Mouse (Mus musculus) heart, adult 10 weeks (tissue): ENCODE measurements around the gene Syn2. TPM values are rescaled to one million over a fixed set of nuclear protein-coding genes. Genes with fewer than 3 reads are reported as not detected.

Source experiments
- polyA plus RNA-seq: library from polyadenylated mRNA; stranded (reverse); fragments of 350-450 nt; fragmentation: Illumina TruSeq; extraction: RNeasy Lipid Tissue Mini Kit (QIAGEN cat#74804); gene quantifications from one replicate; pipeline ENCODE4 v1.2.3, GENCODE M21; 2014; ENCODE audit warnings: low read depth, low replicate concordance

Gene Syn2
- polyA plus RNA-seq = 2.5 TPM

DNA sequence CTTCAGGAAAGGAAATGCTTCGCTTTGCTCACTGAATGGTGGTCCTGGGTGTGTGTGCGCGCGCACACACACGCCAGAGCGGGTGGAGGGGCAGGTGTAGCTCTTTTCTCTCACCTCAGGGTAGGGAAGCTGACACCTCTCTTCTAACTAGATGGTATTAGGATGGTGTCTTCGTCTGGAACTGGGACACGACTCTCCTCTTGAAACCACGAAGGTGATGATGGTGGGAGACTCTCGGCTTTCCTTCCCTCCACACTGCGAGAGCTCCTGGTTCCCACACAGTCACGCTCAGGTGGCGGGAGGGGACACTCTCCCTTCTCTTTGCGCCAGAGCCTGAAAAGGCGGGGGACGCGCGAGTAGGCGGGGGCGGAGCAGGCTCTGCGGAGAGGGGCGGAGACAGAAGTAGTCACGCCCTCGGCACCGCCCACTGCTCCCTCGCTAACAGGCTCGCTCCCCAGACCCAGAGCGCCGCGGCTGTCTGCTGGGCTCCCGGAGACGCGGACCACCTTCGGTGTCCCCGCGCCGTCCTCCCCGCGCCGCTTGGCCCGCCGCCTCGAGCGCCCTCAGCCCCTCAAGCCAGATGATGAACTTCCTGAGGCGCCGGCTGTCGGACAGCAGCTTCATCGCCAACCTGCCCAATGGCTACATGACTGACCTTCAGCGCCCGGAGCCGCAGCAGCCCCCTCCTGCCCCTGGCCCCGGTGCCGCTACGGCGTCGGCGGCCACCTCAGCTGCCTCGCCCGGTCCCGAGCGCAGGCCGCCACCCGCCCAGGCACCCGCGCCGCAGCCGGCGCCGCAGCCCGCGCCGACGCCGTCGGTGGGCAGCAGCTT, at the start of gene Syn2:
Gene Syn2, plus strand, starts transcription at position 402 of the 831 bp plus-strand sequence.

DNA sequence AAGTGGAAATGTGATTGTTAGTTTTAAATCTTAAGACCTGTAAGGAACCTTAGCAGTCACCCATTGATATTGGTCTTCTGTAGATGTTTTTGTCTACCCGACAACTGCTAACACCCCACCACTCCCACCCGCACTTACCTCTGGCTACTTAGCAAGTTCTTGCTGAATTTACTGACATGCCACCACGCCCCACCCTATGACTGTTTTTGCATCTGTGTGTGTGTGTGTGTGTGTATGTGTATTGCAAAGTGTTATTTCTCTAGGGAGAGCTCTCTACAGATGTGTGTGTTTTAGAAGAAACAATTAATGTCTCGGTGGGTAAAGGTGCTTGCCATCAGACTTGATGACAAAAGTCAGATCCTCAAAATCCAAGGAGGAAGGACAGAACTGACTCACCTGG, 92.3 kb downstream of the Syn2 start, which contains the start of gene Gm17482:
Gene Gm17482, plus strand, starts transcription at position 301 of the 400 bp plus-strand sequence.

DNA sequence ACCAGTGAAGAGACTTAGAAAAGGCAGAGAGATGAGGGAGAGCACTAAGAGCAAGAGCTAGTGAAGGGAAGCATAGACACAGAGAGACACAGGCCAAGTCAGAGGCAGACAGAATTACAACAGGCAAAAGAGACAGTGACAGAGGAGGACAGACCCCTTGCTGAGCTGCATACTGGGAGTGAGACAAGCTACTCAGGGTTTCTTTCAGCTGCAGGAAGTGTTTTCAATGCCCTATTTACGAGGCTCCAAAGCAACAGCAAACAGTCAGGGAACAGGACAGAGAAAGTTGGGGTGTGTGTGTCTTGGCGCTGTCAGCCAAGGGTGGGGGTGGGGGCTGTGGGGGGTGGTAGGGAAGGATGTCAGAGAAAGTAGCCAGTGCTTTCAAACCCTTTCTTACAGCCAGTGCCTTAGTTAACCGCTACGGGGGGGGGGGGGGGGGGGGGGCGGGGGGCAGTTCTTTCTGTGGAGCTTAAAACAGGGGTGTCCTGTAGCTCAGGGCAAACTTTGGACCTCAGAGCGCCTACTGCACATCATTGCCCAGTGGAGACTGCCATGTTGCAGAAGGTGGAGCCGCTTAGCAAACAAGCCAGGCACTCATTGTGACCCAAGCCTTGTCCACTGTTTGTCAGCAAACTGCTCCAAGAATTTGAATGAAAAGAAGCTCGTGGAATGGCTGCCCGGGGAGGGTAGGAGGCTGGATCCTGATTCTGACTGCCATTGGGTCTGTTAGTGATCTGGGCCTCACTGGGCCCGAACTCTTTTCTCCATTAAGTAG, 117.6 kb downstream of the Syn2 start, which contains the start of gene Timp4:
Gene Timp4, minus strand, starts transcription at position 107 of the 775 bp plus-strand sequence.

Other genes with a start within 250 kb of the Syn2 start
- 19.7 TPM for gene Vgll4, start 164.9 kb upstream of the Syn2 start, polyA plus RNA-seq
- gene Tamm41, start 97.0 kb upstream of the Syn2 start, polyA plus RNA-seq = 14.8 TPM
- gene Gm17482, start 92.4 kb downstream of the Syn2 start, polyA plus RNA-seq = not detected
- 20.8 TPM for gene Timp4, start 117.3 kb downstream of the Syn2 start, polyA plus RNA-seq
- gene Pparg, start 226.0 kb downstream of the Syn2 start, polyA plus RNA-seq = 12.0 TPM